Mouse (Mus musculus) left cerebral cortex, postnatal 36 days (tissue): ENCODE measurements around the gene Gm11127. TPM values are rescaled to one million over a fixed set of nuclear protein-coding genes. Genes with fewer than 3 reads are reported as not detected.
"Not testable (repeated sequence)": the region's sequence is repeated elsewhere in the genome, so short reads cannot be mapped to it uniquely, and the experiment has no call there.

Source experiments
- DNase-seq, 2 experiments: peaks; one replicate each; pipeline ENCODE4 v3.0.0; 2021 to 2022; ENCODE audit warnings: low spot score in 2 of 2, mixed read lengths in 1 of 2
- intact Hi-C: fragments of 180-260 bp; cut with DNase I; formaldehyde crosslinking; loops from one replicate; pipeline ENCODE4 v1.15.1; 2025
- total RNA-seq, 2 experiments: library from RNA; stranded (reverse); gene quantifications; 2 replicates each; pipeline ENCODE4 v1.2.3; 2021

Gene Gm11127
- 1 to 10 TPM in 1 of 2 experiments, under 1 TPM in 1; 0.59 to 1.9 TPM for total RNA-seq

DNA sequence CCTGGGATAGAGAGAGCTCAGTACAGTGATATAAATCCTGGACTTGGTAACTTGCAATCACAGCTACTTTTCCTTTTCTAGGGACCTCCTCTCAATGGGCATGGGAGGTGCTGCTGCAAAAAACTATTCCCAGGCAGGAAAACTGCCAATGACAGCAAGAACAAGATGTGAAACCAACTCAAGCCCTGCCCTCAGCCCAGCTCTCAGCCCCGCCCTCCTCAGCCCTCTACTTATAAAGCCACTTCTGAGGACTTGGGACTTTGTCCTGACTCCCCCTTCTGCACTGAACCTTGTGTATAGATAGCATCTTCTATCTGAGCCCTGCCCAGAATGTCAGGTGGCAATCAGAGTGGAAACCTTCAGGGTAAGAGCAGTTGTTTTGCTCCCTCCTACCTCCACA lies at the start of gene Gm11127:
TSS of gene Gm11127 (minus strand) at position 10 of the 400 bp plus-strand sequence.
- DNase-seq, intact Hi-C loops: not testable (repeated sequence)

DNA sequence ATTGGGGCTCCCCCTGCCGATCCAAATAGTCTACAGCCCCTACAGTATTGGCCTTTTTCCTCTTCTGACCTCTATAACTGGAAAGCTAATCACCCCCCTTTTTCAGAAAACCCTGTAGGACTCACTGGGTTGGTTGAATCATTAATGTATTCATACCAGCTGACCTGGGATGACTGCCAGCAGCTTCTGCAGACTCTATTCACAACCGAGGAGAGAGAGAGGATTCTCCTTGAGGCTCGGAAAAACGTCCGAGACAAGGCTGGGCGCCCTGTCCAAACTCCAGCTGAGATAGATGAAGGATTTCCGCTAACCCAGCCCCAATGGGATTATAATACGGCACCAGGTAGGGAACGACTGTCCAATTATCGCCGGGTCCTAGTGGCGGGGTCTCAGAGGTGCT lies 43.9 kb upstream of the Gm11127 start:
- DNase-seq, intact Hi-C loops: not testable (repeated sequence)

DNA sequence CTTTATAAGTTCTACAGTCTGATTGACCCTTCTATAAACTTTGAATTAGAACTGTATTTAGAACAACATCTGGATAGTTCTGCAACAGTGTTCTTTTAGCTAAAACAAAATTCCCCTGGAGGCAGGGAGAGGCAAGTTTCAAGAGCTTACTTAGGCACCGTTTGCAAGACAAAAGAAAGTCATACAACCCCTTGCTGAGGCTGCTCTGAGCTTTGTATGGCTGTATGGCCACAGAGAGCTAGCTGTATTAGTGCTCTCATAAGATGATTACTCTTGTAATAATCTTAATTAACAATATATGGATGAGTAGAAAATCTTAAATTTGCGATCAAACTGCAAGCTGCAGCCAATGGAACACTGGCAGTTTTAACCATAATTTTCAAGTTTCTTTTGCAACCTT lies 41.4 kb upstream of the Gm11127 start:
- intact Hi-C loops, DNase-seq: not testable (repeated sequence)

DNA sequence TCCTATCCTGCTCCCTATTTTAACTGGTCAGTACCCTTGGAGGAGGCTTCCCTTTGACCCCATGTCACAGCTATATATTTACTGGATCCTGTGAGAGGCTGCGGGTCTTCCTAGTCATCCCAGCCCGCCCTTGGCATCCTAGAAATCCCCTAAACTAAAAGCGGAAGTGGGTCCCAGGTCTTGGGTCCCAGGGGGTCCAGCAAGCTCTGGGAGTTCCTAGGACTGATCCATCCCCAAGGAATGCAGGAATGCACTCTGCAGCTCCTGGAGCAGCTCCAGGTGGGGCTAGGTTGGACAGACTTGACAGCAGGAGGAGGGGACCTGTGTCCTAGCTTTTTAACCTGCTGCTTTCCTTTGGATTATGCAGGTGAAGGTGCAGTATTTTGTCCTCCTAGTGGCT lies 35.8 kb upstream of the Gm11127 start:
- intact Hi-C loops = no loop called here
- DNase-seq = no peak

DNA sequence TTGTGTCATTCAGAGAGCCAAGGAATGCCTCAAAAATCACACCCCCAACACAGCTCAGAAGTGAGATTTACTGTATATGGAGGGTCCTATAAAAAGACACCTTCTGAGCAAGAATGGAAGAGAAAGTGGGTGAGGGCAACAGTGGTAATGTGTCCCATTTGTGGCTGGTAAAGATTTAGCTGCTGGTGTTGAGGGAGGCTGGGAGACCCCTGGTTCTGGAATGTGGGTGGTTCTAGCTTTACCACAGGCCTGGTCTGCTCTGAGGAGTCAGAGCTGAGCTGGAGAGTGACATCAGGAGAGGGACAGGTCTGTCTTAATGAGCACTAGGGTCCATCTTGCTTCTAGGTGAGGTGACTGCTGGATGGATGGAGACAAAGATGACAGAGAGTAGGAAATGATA lies 34.3 kb upstream of the Gm11127 start:
- intact Hi-C loops, DNase-seq: not testable (repeated sequence)

GRCm38 (mm10) chr17:36091933-36092332 lies 33.8 kb upstream of the Gm11127 start:
- DNase-seq, intact Hi-C loops: not testable (repeated sequence)

GRCm38 (mm10) chr17:36085976-36086375 lies 27.8 kb upstream of the Gm11127 start:
- DNase-seq, intact Hi-C loops: not testable (repeated sequence)

GRCm38 (mm10) chr17:36083870-36084451 lies 25.8 kb upstream of the Gm11127 start:
- intact Hi-C loops = no loop called here
- DNase-seq = no peak

- intact Hi-C loops = no loop called here
- no peak for DNase-seq
These were observed 25.2 kb upstream of the Gm11127 start for GRCm38 (mm10) chr17:36083266-36083869.

GRCm38 (mm10) chr17:36082519-36083232 lies 24.5 kb upstream of the Gm11127 start:
- DNase-seq, intact Hi-C loops: not testable (repeated sequence)

DNA sequence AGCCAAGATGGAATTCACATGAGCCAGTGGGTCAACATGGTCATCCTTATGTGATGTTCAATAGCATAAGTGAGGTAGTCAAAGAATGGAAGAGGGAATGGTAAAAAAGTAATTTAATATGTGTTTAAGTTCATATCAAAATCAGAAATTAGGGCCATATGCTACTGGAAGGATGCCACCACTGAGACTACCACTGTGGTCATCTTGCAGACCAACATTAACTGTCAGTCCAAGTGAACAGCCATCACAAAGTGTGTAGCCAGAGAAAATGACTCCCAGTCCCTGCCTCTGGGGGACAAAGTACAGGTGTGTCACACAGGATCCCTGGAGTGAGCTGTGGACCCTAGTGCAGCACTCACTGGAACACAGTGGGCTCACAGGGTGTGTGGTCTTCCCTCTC lies 23.7 kb upstream of the Gm11127 start:
- DNase-seq, intact Hi-C loops: not testable (repeated sequence)

- DNase-seq = peak; percentile 79 to 85
- intact Hi-C loops = loop anchor here (10.0 kb wide), 2 partner anchors 74 to 134 kb away; partner anchors contain the start of gene H2-T3
These were observed 2.7 kb upstream of the Gm11127 start for GRCm38 (mm10) chr17:36060829-36061228.

DNA sequence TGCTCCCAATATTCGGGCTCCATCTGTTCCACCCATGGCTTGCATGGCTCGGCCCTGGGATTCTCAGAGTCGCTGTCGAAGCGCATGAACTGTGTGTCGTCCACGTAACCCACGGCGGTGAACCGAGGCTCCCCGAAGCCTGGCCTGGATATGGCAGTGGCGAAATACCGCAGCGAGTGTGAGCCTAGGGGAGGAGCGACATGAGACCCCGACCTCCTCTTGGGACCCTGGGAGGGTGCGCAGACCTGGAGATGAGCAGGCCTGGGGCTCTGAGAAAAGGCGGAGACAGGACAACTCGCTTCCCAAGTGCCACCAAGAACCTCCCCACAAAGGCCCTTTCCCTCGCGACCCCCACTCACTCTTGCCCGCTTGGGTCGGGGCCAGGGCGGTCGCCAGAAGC lies 244 bp downstream of the Gm11127 start:
- intact Hi-C loops, DNase-seq: not testable (repeated sequence)

GRCm38 (mm10) chr17:36043286-36043685 lies 14.9 kb downstream of the Gm11127 start:
- intact Hi-C loops = no loop called here

GRCm38 (mm10) chr17:36042610-36043169 lies 15.5 kb downstream of the Gm11127 start, which contains the start of the genes H2-T22 and Gm6034:
H2-T22 (minus strand) TSS chr17:36042747.
Gm6034 (plus strand) TSS chr17:36042961.
- DNase-seq = peak; percentile 38 to 48
- intact Hi-C loops = not testable (repeated sequence)

More at GRCm38 (mm10) chr17:36043286-36043685, 14.9 kb downstream of the Gm11127 start:
- DNase-seq = no peak

GRCm38 (mm10) chr17:36042055-36042454 lies 16.1 kb downstream of the Gm11127 start:
- intact Hi-C loops, DNase-seq: not testable (repeated sequence)

GRCm38 (mm10) chr17:36040604-36041003 lies 17.6 kb downstream of the Gm11127 start:
- DNase-seq, intact Hi-C loops: not testable (repeated sequence)

DNA sequence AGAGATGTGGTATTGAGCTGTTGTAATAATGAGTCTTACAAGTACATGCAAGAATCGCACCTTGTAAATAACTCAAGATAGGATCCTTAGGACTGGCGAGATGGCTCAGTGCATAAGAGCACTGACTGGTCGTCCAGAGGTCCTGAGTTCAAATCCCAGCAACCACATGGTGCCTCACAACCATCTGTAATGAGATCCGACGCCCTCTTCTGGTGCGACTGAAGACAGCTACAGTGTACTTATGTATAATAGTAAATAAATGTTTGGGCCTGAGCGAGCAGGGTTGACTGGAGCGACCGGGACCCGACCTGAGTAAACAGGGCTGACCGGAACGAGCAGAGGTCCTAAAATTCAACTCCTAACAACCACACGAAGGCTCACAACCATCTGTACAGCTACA lies 22.0 kb downstream of the Gm11127 start:
- DNase-seq, intact Hi-C loops: not testable (repeated sequence)

DNA sequence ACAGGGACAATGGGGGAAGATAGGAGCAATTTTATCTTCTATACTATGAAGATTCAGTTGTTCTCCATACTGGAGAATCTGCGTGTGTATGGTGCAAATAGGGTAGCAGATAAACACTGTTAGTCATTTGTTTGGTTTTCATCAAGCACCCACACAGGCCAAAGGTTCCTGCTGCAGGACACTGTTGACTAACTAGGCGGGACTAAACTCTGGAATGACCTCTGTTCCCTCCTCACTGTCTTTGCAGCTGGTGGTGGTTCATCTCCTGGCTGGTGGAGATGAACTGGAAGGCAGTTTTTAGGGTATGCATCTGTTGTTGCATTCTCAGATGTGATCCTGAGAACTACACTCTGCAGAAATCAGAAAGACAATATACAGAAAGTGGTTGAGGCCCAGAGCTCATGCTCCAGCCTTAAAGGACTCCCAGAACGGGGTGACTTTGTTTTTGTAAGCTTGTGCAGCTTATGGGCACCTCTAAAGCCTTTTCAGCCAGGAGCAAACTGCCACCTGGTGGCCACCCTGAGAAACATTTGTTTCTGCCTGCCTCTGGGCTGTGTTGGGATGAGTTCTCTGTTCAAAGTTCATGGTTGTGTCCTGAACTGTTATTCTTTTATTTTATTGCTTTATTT lies 23.0 kb downstream of the Gm11127 start:
- intact Hi-C loops = loop anchor here (1.0 kb wide), 1 partner anchor 38 kb away; no protein-coding TSS in a partner anchor
- peak; percentile 33 to 42 for DNase-seq
